Mouse (Mus musculus): ENCODE data around the gene Gm8246. TPM values are rescaled to one million over a fixed set of nuclear protein-coding genes. Genes with fewer than 3 reads are reported as not detected.

Gene Gm8246
- polyA plus RNA-seq (2012; rRNA removed): not detected in 2 replicates

GRCm38 (mm10) chr14:5477730-5478129, at the start of gene Gm8246:
Gm8246 (minus strand) TSS chr14:5477830.

GRCm38 (mm10) chr14:5501374-5501773, 23.7 kb upstream of the Gm8246 start, which contains the start of gene Gm3488:
Gm3488 (plus strand) TSS chr14:5501674.

DNA sequence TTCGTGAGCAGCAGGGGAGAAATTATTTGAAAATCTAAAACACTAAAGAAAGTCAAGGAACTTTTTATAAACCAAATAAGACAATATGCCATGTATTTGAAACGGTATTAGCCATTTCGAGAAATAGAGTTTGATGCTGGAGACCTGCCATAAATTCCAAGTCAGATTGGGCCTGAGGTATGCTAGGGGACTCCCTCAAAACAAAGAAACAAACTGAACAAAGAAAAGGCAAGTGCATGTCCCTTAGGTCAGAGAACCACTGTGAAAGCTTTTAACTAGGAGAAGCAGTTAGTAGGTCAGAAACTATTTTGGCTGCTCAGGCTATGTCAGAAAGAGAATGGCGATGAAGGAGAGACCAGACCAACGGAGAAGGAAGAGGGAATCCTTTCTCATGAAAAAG, 6.3 kb upstream of the Gm8246 start, which contains the start of gene Gm3187:
TSS of gene Gm3187 (plus strand) at position 301 of the 400 bp plus-strand sequence.

GRCm38 (mm10) chr14:5455367-5455766, 22.3 kb downstream of the Gm8246 start, which contains the start of gene Gm3194:
Gm3194 (minus strand) TSS chr14:5455467.

Other genes with a start within 250 kb of the Gm8246 start
- gene Gm3526, start 217.2 kb downstream of the Gm8246 start, polyA plus RNA-seq (2012; rRNA removed): not detected in 2 replicates
- not detected in 2 replicates for gene Gm3542, start 142.9 kb downstream of the Gm8246 start, polyA plus RNA-seq (2012; rRNA removed)
- 1.5 and 1.7 TPM in 2 replicates for gene Gm3500, start 88.8 kb downstream of the Gm8246 start, polyA plus RNA-seq (2012; rRNA removed)
- 4.6 TPM in 1 of 2 replicates, not detected in the other for gene Gm3194, start 22.4 kb downstream of the Gm8246 start, polyA plus RNA-seq (2012; rRNA removed)
- 0.05 TPM in 1 of 2 replicates, not detected in the other for gene Gm3187, start 6.4 kb upstream of the Gm8246 start, polyA plus RNA-seq (2012; rRNA removed)
- gene Gm3488, start 23.8 kb upstream of the Gm8246 start, polyA plus RNA-seq (2012; rRNA removed): 9.8 and 10.2 TPM in 2 replicates
- gene Gm3532, start 60.7 kb upstream of the Gm8246 start, polyA plus RNA-seq (2012; rRNA removed): 0.10 and 0.18 TPM in 2 replicates
- gene Gm8265, start 155.2 kb upstream of the Gm8246 start, polyA plus RNA-seq (2012; rRNA removed): not detected in 2 replicates
- not detected in 2 replicates for gene Gm9603, start 209.6 kb upstream of the Gm8246 start, polyA plus RNA-seq (2012; rRNA removed)